Mouse (Mus musculus): ENCODE measurements at regions not wholly inside any gene's neighbourhood (a gene's known extent, or its start where the extent isn't known, plus 50 kb on each side); places are given as distances from the start of the nearest gene placed in this dataset.

GRCm38 (mm10) chr17:45943244-45943643, 88.9 kb downstream of the Vegfa start:
- Histone ChIP-seq H3K9me3 (no peaks in the 10 kb centered on the region), H3K4me2 (replicated peaks) (no peak overlapping the region), H3K9ac (replicated peaks) (no peak overlapping the region), H3K4me3 (replicated peaks) (no peak overlapping the region), H3K4me1 (replicated peaks) (no peaks in the 10 kb centered on the region), H3K36me3 (no peaks in the 10 kb centered on the region), H3K27ac (no peak overlapping the region), H3K27me3 (no peaks in the 10 kb centered on the region)
- WGBS: 85% methylated on average over 6 of the region's 6 CpGs
- no peak for ATAC-seq

DNA sequence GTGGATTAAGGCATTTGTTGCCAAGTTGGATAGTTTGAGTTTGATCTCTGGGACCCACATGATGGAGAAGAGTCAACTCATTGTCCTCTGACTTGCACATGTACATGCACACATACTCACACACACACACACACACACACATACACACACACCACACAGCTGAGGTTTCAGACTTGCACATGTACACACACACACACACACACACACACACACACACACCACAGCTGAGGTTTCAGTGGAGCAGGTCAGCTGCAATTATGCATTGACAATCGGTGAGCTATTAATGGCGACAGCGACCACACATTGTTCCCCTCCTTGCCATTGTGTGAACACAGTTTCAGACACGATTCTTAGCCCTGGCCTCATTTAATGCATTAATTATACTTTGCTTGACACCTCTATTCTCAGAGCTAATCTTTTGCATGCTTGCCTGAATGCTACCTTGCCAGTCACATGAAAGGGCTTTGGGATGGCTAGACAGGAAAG, 90.2 kb downstream of the Vegfa start:
- H3K27ac ChIP-seq: no peak overlapping the region
- no peaks in the 10 kb centered on the region for H3K9me3 ChIP-seq
- H3K4me2 ChIP-seq (replicated peaks): no peak overlapping the region
- 30% methylated on average over 4 of the region's 4 CpGs for WGBS
- H3K4me3 ChIP-seq (replicated peaks): no peak overlapping the region
- H3K9ac ChIP-seq (replicated peaks): no peak overlapping the region
- no peaks in the 10 kb centered on the region for H3K36me3 ChIP-seq
- no peak for ATAC-seq
- H3K4me1 ChIP-seq (replicated peaks): no peaks in the 10 kb centered on the region
- no peaks in the 10 kb centered on the region for H3K27me3 ChIP-seq

DNA sequence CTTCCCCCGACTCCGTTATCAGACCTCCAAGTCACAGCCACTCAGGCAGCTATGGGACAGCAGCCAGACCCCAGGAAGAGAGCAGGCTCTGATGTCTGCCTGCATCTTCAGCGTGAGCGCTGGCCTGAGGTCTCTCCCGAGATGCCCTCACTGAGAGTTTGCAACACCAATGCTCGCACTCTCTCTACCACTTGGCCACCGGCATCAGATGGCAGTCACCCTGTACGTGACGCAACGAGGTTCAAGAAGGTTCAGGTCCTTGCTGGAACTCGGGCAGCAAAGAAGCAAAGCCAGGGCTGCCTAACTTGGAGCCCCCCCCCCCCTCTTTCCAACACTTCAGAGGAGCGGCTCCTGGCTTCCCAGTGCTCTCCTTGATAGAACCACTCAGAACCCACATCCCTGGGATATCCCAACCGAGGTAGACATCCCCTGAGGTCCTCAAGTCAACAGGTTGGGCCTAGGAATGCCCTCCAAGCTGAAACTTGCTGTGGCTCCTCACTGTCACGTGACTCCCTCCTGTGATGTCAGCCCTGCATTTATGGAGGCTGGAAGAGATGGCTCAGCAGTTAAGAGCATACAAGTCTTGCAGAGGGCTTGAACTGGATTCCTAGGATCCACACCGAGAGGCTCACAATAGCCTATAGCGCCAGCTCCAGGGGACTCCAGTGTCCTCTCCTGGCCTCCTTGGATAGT, 91.9 kb downstream of the Vegfa start:
- H3K27ac ChIP-seq: no peak overlapping the region
- 90% methylated on average over 16 of the region's 16 CpGs for WGBS
- no peak overlapping the region for H3K4me2 ChIP-seq (replicated peaks)
- ATAC-seq: no peak
- H3K36me3 ChIP-seq: no peaks in the 10 kb centered on the region
- H3K4me3 ChIP-seq (replicated peaks): no peak overlapping the region
- H3K9ac ChIP-seq (replicated peaks): no peak overlapping the region
- peaks cover 6% of the 10 kb centered on the region; the same call in 1 of the 2 replicates for H3K27me3 ChIP-seq
- no peaks in the 10 kb centered on the region for H3K4me1 ChIP-seq (replicated peaks)
- no peaks in the 10 kb centered on the region for H3K9me3 ChIP-seq

GRCm38 (mm10) chr17:45938284-45938683, 93.9 kb downstream of the Vegfa start:
- Histone ChIP-seq H3K4me1 (replicated peaks) (peaks cover 13% of the 10 kb centered on the region), H3K9me3 (no peaks in the 10 kb centered on the region), H3K36me3 (no peaks in the 10 kb centered on the region), H3K4me2 (replicated peaks) (no peak overlapping the region), H3K27ac (no peak overlapping the region), H3K27me3 (peaks cover 10% of the 10 kb centered on the region; the same call in 1 of the 2 replicates), H3K9ac (replicated peaks) (no peak overlapping the region), H3K4me3 (replicated peaks) (no peak overlapping the region)
- WGBS: 35% methylated on average over 1 of the region's 1 CpGs
- no peak for ATAC-seq

DNA sequence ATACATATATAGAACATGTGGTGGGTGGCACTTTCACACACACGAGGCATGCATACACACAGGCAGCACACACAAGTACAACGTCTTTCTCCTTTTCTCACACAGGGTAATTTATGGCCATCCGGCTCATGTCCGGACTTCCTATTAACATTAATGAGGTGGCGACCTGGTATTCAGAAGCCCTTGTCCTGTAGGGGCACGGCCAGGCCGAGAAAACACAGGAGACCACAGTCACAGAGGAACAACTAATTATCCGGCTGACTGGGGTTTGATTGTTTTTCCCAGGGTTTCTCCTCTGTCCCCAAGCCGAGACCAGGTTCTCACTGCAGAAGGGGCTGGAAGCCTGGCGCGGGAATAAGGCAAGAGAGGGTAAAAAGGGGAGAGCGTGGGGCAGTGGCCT, 95.6 kb downstream of the Vegfa start:
- Histone ChIP-seq H3K9me3 (no peaks in the 10 kb centered on the region), H3K9ac (replicated peaks) (no peak overlapping the region), H3K4me2 (replicated peaks) (no peak overlapping the region), H3K27me3 (peaks cover 17% of the 10 kb centered on the region), H3K36me3 (no peaks in the 10 kb centered on the region), H3K27ac (no peak overlapping the region), H3K4me1 (replicated peaks) (peaks cover 17% of the 10 kb centered on the region), H3K4me3 (replicated peaks) (no peak overlapping the region)
- no peak for ATAC-seq
- 23% methylated on average over 12 of the region's 12 CpGs for WGBS

DNA sequence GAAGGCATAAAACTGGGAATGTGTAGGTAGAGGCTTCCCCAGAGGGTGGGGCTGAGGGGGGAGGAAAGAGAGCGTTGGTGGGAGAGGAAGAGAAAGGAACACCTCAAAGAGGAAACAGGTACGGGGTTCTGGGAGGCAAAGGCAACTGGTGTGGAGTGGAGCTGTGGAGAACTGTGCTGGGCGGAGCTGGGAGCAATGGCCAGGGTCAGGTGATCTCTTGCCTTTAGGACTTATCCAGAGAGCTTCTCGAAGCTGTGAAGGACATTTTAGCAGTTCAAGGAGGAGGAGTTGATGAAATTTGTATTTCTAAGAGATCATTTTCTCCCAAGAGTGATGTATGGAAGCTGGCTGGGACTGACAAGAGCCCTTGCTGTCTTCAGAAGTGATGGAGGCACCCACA, 96.9 kb downstream of the Vegfa start:
- Histone ChIP-seq H3K9ac (replicated peaks) (no peak overlapping the region), H3K4me3 (replicated peaks) (no peak overlapping the region), H3K36me3 (no peaks in the 10 kb centered on the region), H3K27me3 (peaks cover 17% of the 10 kb centered on the region), H3K4me1 (replicated peaks) (peaks cover 22% of the 10 kb centered on the region), H3K9me3 (no peaks in the 10 kb centered on the region), H3K4me2 (replicated peaks) (no peak overlapping the region), H3K27ac (no peak overlapping the region)
- WGBS: 87% methylated on average over 4 of the region's 4 CpGs
- no peak for ATAC-seq

GRCm38 (mm10) chr17:45934002-45934401, 98.2 kb downstream of the Vegfa start:
- H3K9me3 ChIP-seq: no peaks in the 10 kb centered on the region

GRCm38 (mm10) chr17:45933034-45933433, 99.1 kb downstream of the Vegfa start:
- H3K27me3 ChIP-seq: peaks cover 17% of the 10 kb centered on the region
- H3K9me3 ChIP-seq: no peaks in the 10 kb centered on the region
- 28% methylated on average over 10 of the region's 10 CpGs for WGBS
- H3K36me3 ChIP-seq: no peaks in the 10 kb centered on the region
- no peak overlapping the region for H3K27ac ChIP-seq
- no peak overlapping the region for H3K4me3 ChIP-seq (replicated peaks)
- H3K4me2 ChIP-seq (replicated peaks): no peak overlapping the region
- no peak overlapping the region for H3K9ac ChIP-seq (replicated peaks)
- peaks cover 22% of the 10 kb centered on the region for H3K4me1 ChIP-seq (replicated peaks)
- no peak for ATAC-seq

More at GRCm38 (mm10) chr17:45934002-45934401, 98.2 kb downstream of the Vegfa start:
- Histone ChIP-seq H3K4me1 (replicated peaks) (peaks cover 22% of the 10 kb centered on the region), H3K27me3 (peaks cover 17% of the 10 kb centered on the region), H3K27ac (peak overlapping the region; percentile 3; the same call in 1 of the 2 replicates), H3K4me2 (replicated peaks) (no peak overlapping the region), H3K36me3 (no peaks in the 10 kb centered on the region), H3K9ac (replicated peaks) (no peak overlapping the region), H3K4me3 (replicated peaks) (no peak overlapping the region)
- 5% methylated on average over 2 of the region's 2 CpGs for WGBS
- ATAC-seq: no peak

DNA sequence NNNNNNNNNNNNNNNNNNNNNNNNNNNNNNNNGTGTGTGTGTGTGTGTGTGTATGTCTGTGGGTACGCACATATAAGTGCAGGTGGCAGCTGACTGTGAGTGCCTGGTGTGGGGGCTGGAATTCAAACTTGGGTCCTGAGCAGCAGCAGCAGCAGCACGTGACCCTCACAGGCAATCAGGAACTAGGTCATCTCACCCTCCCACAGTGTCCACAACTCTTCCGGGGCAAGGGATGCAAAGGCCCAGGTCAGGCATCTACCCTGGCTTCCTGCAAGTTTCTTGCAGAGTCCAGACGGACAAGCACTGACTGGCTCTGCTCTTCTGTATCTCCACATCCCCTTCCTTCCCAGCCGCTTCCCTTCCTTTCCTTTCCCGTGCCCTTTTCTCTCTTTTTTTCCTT, 99.6 kb downstream of the Vegfa start:
- Histone ChIP-seq H3K4me1 (replicated peaks) (peaks cover 22% of the 10 kb centered on the region), H3K27me3 (peaks cover 17% of the 10 kb centered on the region), H3K4me2 (replicated peaks) (no peak overlapping the region), H3K9me3 (no peaks in the 10 kb centered on the region), H3K36me3 (no peaks in the 10 kb centered on the region), H3K9ac (replicated peaks) (no peak overlapping the region), H3K4me3 (replicated peaks) (no peak overlapping the region), H3K27ac (no peak overlapping the region)
- WGBS: 64% methylated on average over 6 of the region's 6 CpGs
- no peak for ATAC-seq

- Histone ChIP-seq H3K4me3 (replicated peaks) (no peak overlapping the region), H3K27ac (no peak overlapping the region), H3K4me2 (replicated peaks) (no peak overlapping the region), H3K4me1 (replicated peaks) (peaks cover 22% of the 10 kb centered on the region), H3K36me3 (no peaks in the 10 kb centered on the region), H3K9me3 (no peaks in the 10 kb centered on the region), H3K9ac (replicated peaks) (no peak overlapping the region), H3K27me3 (peaks cover 7% of the 10 kb centered on the region; the same call in 1 of the 2 replicates)
- ATAC-seq: no peak
- 68% methylated on average over 7 of the region's 7 CpGs for WGBS
Observed at GRCm38 (mm10) chr17:45929591-45929990, 102.6 kb downstream of the Vegfa start.

GRCm38 (mm10) chr17:45928903-45929477, 103.2 kb downstream of the Vegfa start:
- 0 out of 2 replicates have a peak, but pooled peaks have one; percentile 28 for ATAC-seq
- 68% methylated on average over 8 of the region's 8 CpGs for WGBS
- no peak overlapping the region for H3K4me3 ChIP-seq (replicated peaks)
- no peak overlapping the region for H3K9ac ChIP-seq (replicated peaks)
- no peak overlapping the region for H3K4me2 ChIP-seq (replicated peaks)
- H3K36me3 ChIP-seq: no peaks in the 10 kb centered on the region
- H3K9me3 ChIP-seq: no peaks in the 10 kb centered on the region
- peaks cover 7% of the 10 kb centered on the region; the same call in 1 of the 2 replicates for H3K27me3 ChIP-seq
- H3K4me1 ChIP-seq (replicated peaks): peaks cover 16% of the 10 kb centered on the region
- H3K27ac ChIP-seq: no peak overlapping the region

- Histone ChIP-seq H3K27me3 (peaks cover 7% of the 10 kb centered on the region; the same call in 1 of the 2 replicates), H3K4me1 (replicated peaks) (peaks cover 6% of the 10 kb centered on the region; the same call in 1 of the 2 replicates), H3K36me3 (no peaks in the 10 kb centered on the region), H3K4me3 (replicated peaks) (no peak overlapping the region), H3K9ac (replicated peaks) (no peak overlapping the region), H3K27ac (no peak overlapping the region), H3K4me2 (replicated peaks) (no peak overlapping the region), H3K9me3 (no peaks in the 10 kb centered on the region)
- WGBS: 89% methylated on average over 4 of the region's 4 CpGs
- no peak for ATAC-seq
Observed at GRCm38 (mm10) chr17:45928013-45928412, 104.2 kb downstream of the Vegfa start.
